Mouse (Mus musculus) hindbrain, postnatal 0 days (tissue): Measurements from ENCODE around the gene AW549877. TPM values are rescaled to one million over a fixed set of nuclear protein-coding genes. Genes with fewer than 3 reads are reported as not detected.
A peak's percentile ranks its signal among the peaks of the same experiment; 100 is the strongest.

ENCODE experiments used
- ATAC-seq: fragments of 200-750 bp; cut with Nextera tagmentation; 2 replicates; pipeline ENCODE4 v1.8.0; 2017; ENCODE audit warnings: mild to moderate bottlenecking, moderate TSS enrichment, moderate library complexity
- DNase-seq: peaks from one replicate; pipeline ENCODE4 v3.0.0-alpha.2; 2015; ENCODE audit warnings: low spot score
- H3K27ac ChIP-seq: fragments of 300-500 bp; sonication (generic); 2 replicates; pipeline ENCODE4 v1.5.1; 2014; ENCODE audit warnings: mild to moderate bottlenecking
- H3K27me3 ChIP-seq: fragments of 300-500 bp; sonication (generic); 2 replicates; pipeline ENCODE4 v1.6.1; 2014; ENCODE audit warnings: low read length, mixed read lengths; ENCODE audit not compliant: insufficient read depth
- H3K36me3 ChIP-seq: fragments of 300-500 bp; sonication (generic); 2 replicates; pipeline ENCODE4 v1.6.1; 2014; ENCODE audit warnings: low read length, mixed read lengths; ENCODE audit not compliant: insufficient read depth
- H3K4me1 ChIP-seq: fragments of 300-500 bp; sonication (generic); 2 replicates; pipeline ENCODE4 v1.6.1; 2014; ENCODE audit warnings: antibody characterized with exemption, low read length, mixed read lengths; ENCODE audit not compliant: insufficient read depth
- H3K4me2 ChIP-seq: fragments of 300-500 bp; sonication (generic); 2 replicates; pipeline ENCODE4 v1.6.1; 2014; ENCODE audit warnings: low read depth, mild to moderate bottlenecking, low read length, moderate library complexity, mixed read lengths
- H3K4me3 ChIP-seq: fragments of 300-500 bp; sonication (generic); 2 replicates; pipeline ENCODE4 v1.5.1; 2014; ENCODE audit warnings: low read length
- H3K9ac ChIP-seq: fragments of 300-500 bp; sonication (generic); replicated peaks from 2 replicates; pipeline ENCODE4 v1.6.1; 2014; ENCODE audit warnings: mild to moderate bottlenecking, low read length, moderate library complexity, mixed read lengths
- H3K9me3 ChIP-seq: fragments of 300-500 bp; sonication (generic); 2 replicates; pipeline ENCODE4 v1.6.1; 2016; ENCODE audit warnings: low read length, mixed read lengths
- CTCF ChIP-seq: IDR thresholded peaks from 2 replicates; pipeline ENCODE4 v1.5.1; 2016; ENCODE audit warnings: antibody characterized with exemption, control low read depth, low read depth
- WGBS: fragments of 180-500 bp; shearing (Covaris S2); extraction: QIAGEN DNeasy Blood & Tissue Kit; methylation state at CpG from one replicate; pipeline ENCODE4 v1.1.7; 2014; 5-methylcytosine and 5-hydroxymethylcytosine counted together
- polyA plus RNA-seq: library from polyadenylated mRNA; unstranded; fragments of >200 nt; fragmentation: Nextera tagmentation; extraction: Ambion mirVana; gene quantifications from 2 replicates; pipeline ENCODE4 v1.2.1, GENCODE M21; 2015
- total RNA-seq: library from RNA; depleted of rRNA; stranded (reverse); fragments of >200 nt; gene quantifications from 2 replicates; pipeline ENCODE4 v1.2.3, GENCODE M21; 2014

The AW549877 gene
- total and polyA plus RNA-seq, 2 experiments from 2014 or later = 23.6 to 30.2 TPM

- H3K9me3 ChIP-seq = no peaks in the 10 kb centered on the region
- no peak overlapping the region for H3K4me2 ChIP-seq
- no peaks in the 10 kb centered on the region for H3K4me1 ChIP-seq
- WGBS = 92% methylated on average over 14 of the region's 14 CpGs
- no peak for DNase-seq
- H3K9ac ChIP-seq = no peak overlapping the region
- peaks cover 18% of the 10 kb centered on the region; the same call in 1 of the 2 replicates for H3K36me3 ChIP-seq
- no peak for ATAC-seq
- H3K27ac ChIP-seq = no peak overlapping the region
- no peak for TF ChIP-seq CTCF
- no peak overlapping the region for H3K4me3 ChIP-seq
- H3K27me3 ChIP-seq = no peaks in the 10 kb centered on the region
Observed at GRCm38 (mm10) chr15:3969743-3970142, 25.8 kb downstream of the AW549877 start.

GRCm38 (mm10) chr15:3962251-3962650 lies 33.3 kb downstream of the AW549877 start:
- H3K27me3 ChIP-seq = no peaks in the 10 kb centered on the region
- no peak for TF ChIP-seq CTCF
- DNase-seq = no peak
- no peak overlapping the region for H3K4me3 ChIP-seq
- H3K36me3 ChIP-seq = no peaks in the 10 kb centered on the region
- H3K9ac ChIP-seq = no peak overlapping the region
- H3K4me2 ChIP-seq = no peak overlapping the region
- no peaks in the 10 kb centered on the region for H3K4me1 ChIP-seq
- H3K27ac ChIP-seq = no peak overlapping the region
- WGBS = 80% methylated on average over 8 of the region's 8 CpGs
- no peak for ATAC-seq
- H3K9me3 ChIP-seq = no peaks in the 10 kb centered on the region

GRCm38 (mm10) chr15:3960094-3960493 lies 35.5 kb downstream of the AW549877 start:
- no peak overlapping the region for H3K27ac ChIP-seq
- no peak for TF ChIP-seq CTCF
- WGBS = 54% methylated on average over 1 of the region's 1 CpGs
- no peak overlapping the region for H3K9ac ChIP-seq
- no peak overlapping the region for H3K4me2 ChIP-seq
- no peaks in the 10 kb centered on the region for H3K4me1 ChIP-seq
- H3K9me3 ChIP-seq = no peaks in the 10 kb centered on the region
- no peak for DNase-seq
- no peaks in the 10 kb centered on the region for H3K27me3 ChIP-seq
- ATAC-seq = no peak
- H3K4me3 ChIP-seq = no peak overlapping the region
- no peaks in the 10 kb centered on the region for H3K36me3 ChIP-seq

- Histone ChIP-seq H3K4me1 (no peaks in the 10 kb centered on the region), H3K27me3 (no peaks in the 10 kb centered on the region), H3K9me3 (no peaks in the 10 kb centered on the region), H3K4me2 (no peak overlapping the region), H3K9ac (no peak overlapping the region), H3K36me3 (no peaks in the 10 kb centered on the region), H3K27ac (no peak overlapping the region), H3K4me3 (no peak overlapping the region)
- peak; percentile 64 for DNase-seq
- no peak for ATAC-seq
- TF ChIP-seq CTCF = peak; percentile 72
- WGBS = 24% methylated on average over 4 of the region's 4 CpGs
Observed at GRCm38 (mm10) chr15:3957982-3958381, 37.6 kb downstream of the AW549877 start.

GRCm38 (mm10) chr15:3954971-3955370 lies 40.6 kb downstream of the AW549877 start:
- Histone ChIP-seq H3K27ac (no peak overlapping the region), H3K9ac (no peak overlapping the region), H3K4me1 (no peaks in the 10 kb centered on the region), H3K4me3 (no peak overlapping the region), H3K4me2 (no peak overlapping the region), H3K36me3 (no peaks in the 10 kb centered on the region), H3K9me3 (no peaks in the 10 kb centered on the region), H3K27me3 (no peaks in the 10 kb centered on the region)
- DNase-seq (no peak), ATAC-seq (no peak)
- 70% methylated on average over 2 of the region's 2 CpGs for WGBS
- TF ChIP-seq CTCF = no peak

GRCm38 (mm10) chr15:3938132-3938531 lies 57.4 kb downstream of the AW549877 start:
- WGBS = 91% methylated on average over 2 of the region's 2 CpGs
- Histone ChIP-seq H3K36me3 (no peaks in the 10 kb centered on the region), H3K9me3 (no peaks in the 10 kb centered on the region), H3K4me1 (no peaks in the 10 kb centered on the region), H3K4me3 (no peak overlapping the region), H3K27me3 (no peaks in the 10 kb centered on the region), H3K9ac (no peak overlapping the region), H3K4me2 (no peak overlapping the region), H3K27ac (no peak overlapping the region)
- ATAC-seq (no peak), DNase-seq (no peak)
- TF ChIP-seq CTCF = peak; percentile 22; the same call in 1 of the 2 replicates

- Histone ChIP-seq H3K4me2 (no peak overlapping the region), H3K27ac (no peak overlapping the region), H3K27me3 (no peaks in the 10 kb centered on the region), H3K9me3 (no peaks in the 10 kb centered on the region), H3K36me3 (no peaks in the 10 kb centered on the region), H3K4me3 (no peak overlapping the region), H3K9ac (no peak overlapping the region), H3K4me1 (no peaks in the 10 kb centered on the region)
- DNase-seq = no peak
- ATAC-seq = no peak
- 88% methylated on average over 3 of the region's 3 CpGs for WGBS
- no peak for TF ChIP-seq CTCF
Observed at GRCm38 (mm10) chr15:3936056-3936455, 59.5 kb downstream of the AW549877 start.
